Mouse (Mus musculus) ES-Bruce4 (cell line): Measurements from ENCODE around the gene Gdf3. TPM values are rescaled to one million over a fixed set of nuclear protein-coding genes. Genes with fewer than 3 reads are reported as not detected.
A peak's percentile ranks its signal among the peaks of the same experiment; 100 is the strongest.

Experiments
- H3K27ac ChIP-seq: 2 replicates; pipeline ENCODE4 v1.5.1; 2012; ENCODE audit warnings: low read length, inconsistent platforms; ENCODE audit not compliant: insufficient read depth
- H3K27me3 ChIP-seq: 2 replicates; pipeline ENCODE4 v1.6.1; 2012; ENCODE audit warnings: mild to moderate bottlenecking, low read length, inconsistent platforms; ENCODE audit not compliant: control insufficient read depth, poor library complexity, insufficient read depth, severe bottlenecking
- H3K36me3 ChIP-seq: 2 replicates; pipeline ENCODE4 v1.6.1; 2012; ENCODE audit warnings: inconsistent platforms, mild to moderate bottlenecking, low read length, moderate library complexity; ENCODE audit not compliant: control insufficient read depth, poor library complexity, insufficient read depth, severe bottlenecking
- H3K4me1 ChIP-seq: one replicate; pipeline ENCODE4 v1.8.1; 2011; ENCODE audit warnings: low read length; ENCODE audit not compliant: control insufficient read depth, insufficient read depth
- H3K4me3 ChIP-seq: 2 replicates; pipeline ENCODE4 v1.5.1; 2011; ENCODE audit warnings: low read depth, mild to moderate bottlenecking, low read length
- H3K9ac ChIP-seq: 2 replicates; pipeline ENCODE4 v1.6.1; 2012; ENCODE audit warnings: low read depth, mild to moderate bottlenecking, inconsistent platforms; ENCODE audit not compliant: poor library complexity, severe bottlenecking
- H3K9me3 ChIP-seq: replicated peaks from 2 replicates; pipeline ENCODE4 v1.6.1; 2012; ENCODE audit warnings: mild to moderate bottlenecking, low read length, inconsistent platforms; ENCODE audit not compliant: control insufficient read depth, poor library complexity, insufficient read depth, severe bottlenecking
- CTCF ChIP-seq: IDR thresholded peaks from one replicate; pipeline ENCODE4 v1.8.1; 2011; ENCODE audit warnings: low read depth, low read length
- EP300 ChIP-seq: IDR thresholded peaks from 2 replicates; pipeline ENCODE4 v1.6.1; 2011; ENCODE audit warnings: low read depth, low read length; ENCODE audit not compliant: insufficient read depth
- POLR2A ChIP-seq: IDR thresholded peaks from one replicate; pipeline ENCODE4 v1.8.1; 2011; ENCODE audit warnings: low read length; ENCODE audit not compliant: insufficient read depth
- polyA plus RNA-seq: library from polyadenylated mRNA; stranded (reverse); fragments of >200 nt; gene quantifications from 2 replicates; pipeline ENCODE4 v1.2.4, GENCODE M21; 2011; ENCODE audit warnings: low read depth; ENCODE audit not compliant: missing spikeins, insufficient read depth, insufficient read length

Gene Gdf3
- polyA plus RNA-seq, 1 experiment: 34.8 TPM

DNA sequence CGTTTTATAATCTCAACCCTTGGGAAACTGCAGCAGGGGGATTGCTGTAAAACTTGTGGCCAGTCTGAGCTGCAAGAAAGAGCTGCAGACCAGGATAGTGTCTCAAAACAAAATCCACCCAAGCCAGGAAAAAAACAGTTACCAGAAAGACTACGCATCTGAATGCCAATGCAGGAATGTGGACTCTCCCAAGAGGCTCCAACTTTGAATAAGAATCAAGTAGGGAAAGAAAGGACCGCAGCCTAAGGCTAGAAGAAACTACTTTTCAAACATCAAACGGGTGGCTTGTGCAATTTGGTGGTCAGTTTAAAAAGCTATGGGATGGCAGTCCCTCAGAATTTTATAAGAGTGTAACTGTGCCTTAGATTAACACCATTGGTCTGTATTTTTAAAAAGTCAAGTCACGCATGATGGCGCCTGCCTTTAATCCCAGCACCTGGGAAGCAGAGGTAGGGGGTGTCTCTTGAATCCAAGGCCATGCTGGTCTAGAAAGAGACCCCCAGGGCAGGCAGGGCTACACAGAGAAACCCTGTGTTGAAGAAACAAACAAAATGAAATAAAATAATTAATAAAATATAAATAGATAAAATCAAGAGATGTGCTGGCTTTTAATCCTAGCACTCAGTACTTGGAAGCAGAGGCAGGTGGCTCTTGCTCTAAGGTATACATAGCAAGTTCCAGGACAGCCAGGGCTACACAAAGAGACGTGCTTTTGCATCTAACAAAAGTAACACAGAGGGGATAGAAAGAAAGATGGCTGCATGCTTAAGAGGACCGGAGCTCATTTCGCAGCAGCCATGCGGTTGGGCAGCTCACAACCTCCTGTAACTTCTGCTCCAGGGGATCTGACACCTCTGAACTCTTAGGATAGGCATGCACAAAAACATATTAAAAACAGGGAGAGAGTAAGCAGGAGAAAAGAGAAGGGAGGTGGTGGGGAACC, 1.2 kb downstream of the Gdf3 start:
- H3K9ac ChIP-seq: peak overlapping the region; percentile 87
- H3K9me3 ChIP-seq: no peaks in the 10 kb centered on the region
- no peaks in the 10 kb centered on the region for H3K27me3 ChIP-seq
- H3K36me3 ChIP-seq: peaks cover 9% of the 10 kb centered on the region
- peak overlapping the region; percentile 98 for H3K27ac ChIP-seq
- peaks cover 2% of the 10 kb centered on the region for H3K4me1 ChIP-seq
- TF ChIP-seq EP300: 0 out of 2 replicates have a peak, but pooled peaks have one; percentile 22
- TF ChIP-seq POLR2A: no peak
- H3K4me3 ChIP-seq: peak overlapping the region; percentile 75

DNA sequence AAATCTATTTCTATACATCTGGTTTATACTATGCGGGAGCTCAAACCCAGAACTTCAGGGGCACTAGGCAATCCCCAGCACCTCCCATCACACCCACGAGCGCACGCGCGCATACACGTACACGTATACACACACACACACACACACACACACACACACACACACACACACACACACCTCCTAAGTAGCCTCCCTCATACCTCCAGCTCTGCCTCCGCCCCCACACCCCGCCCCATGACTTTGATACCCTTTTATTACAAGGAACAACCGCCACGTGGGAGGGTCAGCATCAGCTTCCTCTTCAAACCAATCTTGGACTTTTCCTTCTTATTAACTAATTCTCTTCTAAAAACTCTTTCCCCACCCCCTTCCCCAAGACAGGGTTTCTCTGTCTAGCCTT, 2.2 kb downstream of the Gdf3 start:
- Histone ChIP-seq H3K4me3 (peak overlapping the region; percentile 65), H3K27me3 (no peaks in the 10 kb centered on the region), H3K9ac (peak overlapping the region; percentile 87), H3K4me1 (peaks cover 2% of the 10 kb centered on the region), H3K9me3 (no peaks in the 10 kb centered on the region), H3K36me3 (peaks cover 9% of the 10 kb centered on the region), H3K27ac (peak overlapping the region; percentile 98)
- TF ChIP-seq POLR2A: no peak
- peak; percentile 85; the same call in 1 of the 2 replicates for TF ChIP-seq EP300
- TF ChIP-seq CTCF: no peak

DNA sequence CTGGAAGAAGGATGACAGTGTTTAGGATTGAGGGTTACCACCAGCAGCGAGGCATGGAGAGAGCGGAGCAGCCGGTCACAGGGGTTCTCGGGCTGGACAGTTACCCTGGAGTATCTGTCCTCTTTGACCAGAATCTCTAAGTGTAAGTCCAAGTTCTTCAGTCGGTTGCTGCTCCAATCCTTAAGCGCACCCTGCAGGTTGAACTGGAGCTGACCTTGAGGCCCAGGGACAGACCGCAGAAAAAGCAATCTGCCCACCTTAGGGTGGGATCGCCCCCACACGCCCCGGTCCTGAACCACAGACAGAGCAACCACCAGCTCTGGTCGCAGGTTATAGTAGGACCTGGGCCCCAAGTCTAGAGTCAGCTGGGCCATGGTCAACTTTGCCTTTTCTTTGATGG, 3.2 kb downstream of the Gdf3 start:
- H3K9me3 ChIP-seq: no peaks in the 10 kb centered on the region
- H3K4me3 ChIP-seq: 0 out of 2 replicates have a peak overlapping the region, but pooled peaks have one; percentile 9
- no peaks in the 10 kb centered on the region for H3K27me3 ChIP-seq
- peak overlapping the region; percentile 98 for H3K27ac ChIP-seq
- TF ChIP-seq POLR2A (no peak), CTCF (peak; percentile 9), EP300 (peak; percentile 22; the same call in 1 of the 2 replicates)
- peaks cover 1% of the 10 kb centered on the region for H3K4me1 ChIP-seq
- H3K36me3 ChIP-seq: peaks cover 9% of the 10 kb centered on the region
- peak overlapping the region; percentile 87 for H3K9ac ChIP-seq

DNA sequence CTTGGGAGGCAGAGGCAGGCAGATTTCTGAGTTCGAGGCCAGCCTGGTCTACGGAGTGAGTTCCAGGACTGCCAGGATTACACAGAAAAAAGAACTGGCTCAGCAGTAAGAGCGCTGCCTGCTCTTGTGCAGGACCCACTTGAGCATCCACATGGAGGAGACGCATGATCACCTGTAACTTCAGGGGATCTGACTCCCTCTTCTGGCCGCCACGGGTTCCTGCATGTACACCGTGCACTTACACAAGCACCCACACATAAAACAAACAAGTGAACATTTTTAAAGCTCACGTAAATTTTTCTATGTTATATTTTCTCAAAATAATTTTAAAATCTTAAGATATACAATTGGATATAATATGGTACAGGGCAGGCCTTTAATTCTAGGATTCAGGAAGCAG, 4.4 kb downstream of the Gdf3 start:
- Histone ChIP-seq H3K9me3 (no peaks in the 10 kb centered on the region), H3K27ac (no peak overlapping the region), H3K27me3 (no peaks in the 10 kb centered on the region), H3K4me1 (no peaks in the 10 kb centered on the region), H3K4me3 (no peak overlapping the region), H3K36me3 (peaks cover 9% of the 10 kb centered on the region), H3K9ac (no peak overlapping the region)
- TF ChIP-seq POLR2A (no peak), EP300 (no peak), CTCF (peak; percentile 83)

DNA sequence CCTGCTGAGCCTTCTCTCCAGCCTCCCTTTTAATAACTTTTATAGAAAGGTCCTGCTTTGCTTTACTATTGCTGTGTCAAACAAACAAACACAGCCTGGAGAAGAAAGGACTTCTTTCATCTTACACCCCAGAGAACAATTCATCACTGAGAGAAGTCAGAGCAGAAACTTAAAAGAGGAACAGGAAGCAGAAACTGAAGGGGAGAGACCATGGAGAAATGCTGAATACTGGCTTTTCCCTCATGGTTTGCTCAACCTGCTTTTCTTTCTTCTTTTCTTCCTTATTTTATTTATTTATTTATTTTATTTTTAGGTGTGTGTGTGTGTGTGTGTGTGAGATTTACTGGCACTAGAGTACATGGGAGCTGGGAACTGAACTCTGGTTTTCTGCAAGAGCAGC, 5.6 kb downstream of the Gdf3 start:
- no peak overlapping the region for H3K9ac ChIP-seq
- H3K27ac ChIP-seq: peak overlapping the region; percentile 47
- no peaks in the 10 kb centered on the region for H3K9me3 ChIP-seq
- TF ChIP-seq EP300 (no peak), POLR2A (no peak), CTCF (no peak)
- peaks cover 9% of the 10 kb centered on the region for H3K36me3 ChIP-seq
- no peaks in the 10 kb centered on the region for H3K4me1 ChIP-seq
- H3K27me3 ChIP-seq: no peaks in the 10 kb centered on the region
- no peak overlapping the region for H3K4me3 ChIP-seq

DNA sequence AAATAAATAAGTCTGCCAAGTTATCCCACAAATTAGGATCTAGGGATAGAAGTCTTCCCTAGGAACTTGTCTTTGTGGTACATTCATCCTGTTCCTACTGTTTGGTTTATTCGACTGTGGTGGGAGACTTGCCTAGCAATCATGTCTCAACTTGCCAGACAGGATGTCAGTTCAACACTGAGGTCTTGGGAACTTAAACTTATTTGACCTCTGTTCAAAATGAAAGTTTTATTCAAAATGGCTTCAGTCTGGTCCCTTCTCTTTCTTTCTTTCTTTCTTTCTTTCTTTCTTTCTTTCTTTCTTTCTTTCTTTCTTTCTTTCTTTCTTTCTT, 6.9 kb downstream of the Gdf3 start:
- Histone ChIP-seq H3K9me3 (no peaks in the 10 kb centered on the region), H3K9ac (peak overlapping the region; percentile 89), H3K36me3 (peaks cover 9% of the 10 kb centered on the region), H3K27ac (peak overlapping the region; percentile 83), H3K4me1 (no peaks in the 10 kb centered on the region), H3K4me3 (no peak overlapping the region), H3K27me3 (no peaks in the 10 kb centered on the region)
- no peak for TF ChIP-seq POLR2A
- no peak for TF ChIP-seq EP300
- TF ChIP-seq CTCF: no peak
